Mouse (Mus musculus) heart, embryonic 11.5 days (tissue): ENCODE measurements around the gene Mn1. TPM values are rescaled to one million over a fixed set of nuclear protein-coding genes. Genes with fewer than 3 reads are reported as not detected.

ENCODE experiments used
- ATAC-seq: fragments of 200-750 bp; cut with Nextera tagmentation; replicated peaks from 2 replicates; pipeline ENCODE4 v1.8.0; 2017; ENCODE audit warnings: moderate library complexity; ENCODE audit not compliant: insufficient number of reproducible peaks, low FRiP score, low TSS enrichment
- H3K27ac ChIP-seq: fragments of 300-500 bp; sonication (generic); 2 replicates; pipeline ENCODE4 v1.5.1; 2014; ENCODE audit warnings: mild to moderate bottlenecking, low read depth, low read length
- H3K27me3 ChIP-seq: fragments of 300-500 bp; sonication (generic); 2 replicates; pipeline ENCODE4 v1.6.1; 2014; ENCODE audit warnings: mild to moderate bottlenecking, low read length, mixed read lengths; ENCODE audit not compliant: control insufficient read depth, insufficient read depth
- H3K36me3 ChIP-seq: fragments of 300-500 bp; sonication (generic); 2 replicates; pipeline ENCODE4 v1.6.1; 2014; ENCODE audit warnings: mild to moderate bottlenecking, low read length, moderate library complexity, mixed read lengths; ENCODE audit not compliant: control insufficient read depth, insufficient read depth
- H3K4me1 ChIP-seq: fragments of 300-500 bp; sonication (generic); 2 replicates; pipeline ENCODE4 v1.6.1; 2014; ENCODE audit warnings: low read length; ENCODE audit not compliant: control insufficient read depth, insufficient read depth
- H3K4me2 ChIP-seq: fragments of 300-500 bp; sonication (generic); 2 replicates; pipeline ENCODE4 v1.6.1; 2014; ENCODE audit warnings: mild to moderate bottlenecking, moderate library complexity
- H3K4me3 ChIP-seq: fragments of 300-500 bp; sonication (generic); 2 replicates; pipeline ENCODE4 v1.5.1; 2014; ENCODE audit warnings: low read depth, low read length
- H3K9ac ChIP-seq: fragments of 300-500 bp; sonication (generic); 2 replicates; pipeline ENCODE4 v1.6.1; 2014; ENCODE audit warnings: mild to moderate bottlenecking, low read depth, low read length, moderate library complexity
- H3K9me3 ChIP-seq: fragments of 300-500 bp; sonication (generic); replicated peaks from 2 replicates; pipeline ENCODE4 v1.6.1; 2016; ENCODE audit warnings: low read length; ENCODE audit not compliant: control insufficient read depth
- WGBS: fragments of 180-500 bp; shearing (Covaris S2); extraction: QIAGEN DNeasy Blood & Tissue Kit; methylation state at CpG from one replicate; pipeline ENCODE4 v1.1.7; 2014; ENCODE audit not compliant: insufficient replicate concordance; 5-methylcytosine and 5-hydroxymethylcytosine counted together
- polyA plus RNA-seq: library from polyadenylated mRNA; unstranded; fragments of >200 nt; fragmentation: Nextera tagmentation; extraction: Ambion mirVana; gene quantifications from 2 replicates; pipeline ENCODE4 v1.2.1, GENCODE M21; 2014

Gene Mn1
- polyA plus RNA-seq, 1 experiment from 2014 or later: 6.6 TPM

- 0 out of 2 replicates have a peak, but pooled peaks cover 3% of the 10 kb centered on the region for H3K36me3 ChIP-seq
- WGBS: 2% methylated on average over 13 of the region's 13 CpGs
- peaks cover 35% of the 10 kb centered on the region for H3K27me3 ChIP-seq
- H3K4me2 ChIP-seq: peak overlapping the region; percentile 97
- peak overlapping the region; percentile 88 for H3K27ac ChIP-seq
- H3K4me1 ChIP-seq: peaks cover 31% of the 10 kb centered on the region
- no peaks in the 10 kb centered on the region for H3K9me3 ChIP-seq
- H3K4me3 ChIP-seq: peak overlapping the region; percentile 77
- H3K9ac ChIP-seq: peak overlapping the region; percentile 88
- no peak for ATAC-seq
Observed at GRCm38 (mm10) chr5:111416048-111416447, 1.1 kb upstream of the Mn1 start.

DNA sequence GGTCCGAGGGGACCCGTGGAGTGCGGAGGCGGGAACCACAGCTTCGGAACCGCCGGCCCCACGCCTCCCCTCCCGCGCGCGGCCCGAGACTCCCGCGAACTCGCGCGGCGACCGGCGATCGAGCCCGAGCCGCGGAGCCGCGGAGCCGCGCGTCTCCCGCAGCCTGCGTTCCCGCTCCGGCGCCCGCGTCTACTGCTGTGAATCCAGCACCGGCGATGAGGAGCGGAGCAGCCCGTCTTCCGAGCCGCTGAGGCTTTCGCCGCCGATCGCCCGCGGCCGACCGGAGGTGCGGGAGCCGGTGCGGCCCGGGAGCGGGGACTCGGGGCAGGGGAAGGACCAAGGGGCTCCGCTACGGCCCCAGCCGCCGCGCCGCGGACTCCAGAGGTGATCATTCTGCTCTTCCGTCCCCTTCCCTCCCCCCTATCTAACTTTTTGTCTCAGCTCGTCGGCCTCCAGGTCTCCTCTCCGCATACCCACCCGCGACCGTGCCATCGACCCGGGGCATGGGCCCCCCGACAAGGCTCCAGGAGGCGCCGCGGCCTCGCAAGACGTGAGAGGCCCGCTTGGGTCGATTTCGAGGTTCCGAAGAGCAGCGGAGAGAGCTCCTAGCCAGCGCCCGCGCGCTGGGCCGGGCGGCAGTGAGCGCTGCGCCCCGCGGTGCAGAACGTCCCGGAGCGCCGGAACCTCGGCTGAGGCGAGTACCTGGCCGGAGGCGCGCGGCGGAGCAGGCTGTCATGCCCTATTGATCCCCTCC lies 393 bp downstream of the Mn1 start:
- peak overlapping the region; percentile 77 for H3K4me3 ChIP-seq
- peak overlapping the region; percentile 88 for H3K9ac ChIP-seq
- H3K36me3 ChIP-seq: 0 out of 2 replicates have a peak, but pooled peaks cover 3% of the 10 kb centered on the region
- H3K9me3 ChIP-seq: no peaks in the 10 kb centered on the region
- peak overlapping the region; percentile 85 for H3K27ac ChIP-seq
- H3K4me1 ChIP-seq: peaks cover 44% of the 10 kb centered on the region
- H3K4me2 ChIP-seq: peak overlapping the region; percentile 97
- under 1% methylated on average over 89 of the region's 105 CpGs for WGBS
- no peak for ATAC-seq
- peaks cover 44% of the 10 kb centered on the region for H3K27me3 ChIP-seq

- H3K4me1 ChIP-seq: peaks cover 44% of the 10 kb centered on the region
Observed at GRCm38 (mm10) chr5:111418202-111419120, 1.3 kb downstream of the Mn1 start.

DNA sequence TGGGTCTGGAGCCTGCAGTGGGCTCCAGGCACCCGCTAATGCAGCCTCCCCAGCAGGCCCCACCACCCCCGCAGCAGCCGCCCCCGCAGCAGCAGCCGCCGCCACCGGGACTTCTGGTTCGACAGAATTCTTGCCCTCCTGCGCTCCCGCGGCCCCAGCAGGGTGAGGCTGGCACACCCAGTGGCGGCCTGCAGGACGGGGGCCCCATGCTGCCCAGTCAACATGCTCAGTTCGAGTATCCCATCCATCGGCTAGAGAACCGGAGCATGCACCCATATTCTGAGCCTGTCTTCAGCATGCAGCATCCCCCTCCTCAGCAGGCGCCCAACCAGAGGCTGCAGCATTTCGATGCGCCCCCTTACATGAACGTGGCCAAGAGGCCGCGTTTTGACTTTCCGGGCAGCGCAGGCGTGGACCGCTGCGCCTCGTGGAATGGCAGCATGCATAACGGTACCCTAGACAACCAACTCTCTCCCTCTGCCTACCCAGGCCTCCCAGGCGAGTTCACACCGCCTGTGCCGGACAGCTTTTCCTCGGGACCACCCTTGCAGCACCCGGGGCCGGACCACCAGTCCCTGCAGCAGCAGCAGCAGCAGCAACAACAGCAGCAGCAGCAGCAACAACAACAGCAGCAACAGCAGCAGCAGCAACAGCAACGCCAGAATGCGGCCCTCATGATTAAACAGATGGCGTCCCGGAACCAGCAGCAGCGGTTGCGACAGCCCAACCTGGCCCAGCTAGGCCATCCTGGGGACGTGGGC lies 2.1 kb downstream of the Mn1 start:
- ATAC-seq: no peak
- H3K9me3 ChIP-seq: no peaks in the 10 kb centered on the region
- H3K9ac ChIP-seq: peak overlapping the region; percentile 88; the same call in 1 of the 2 replicates
- peak overlapping the region; percentile 77 for H3K4me3 ChIP-seq
- WGBS: 8% methylated on average over 41 of the region's 42 CpGs
- no peak overlapping the region for H3K27ac ChIP-seq
- peak overlapping the region; percentile 97 for H3K4me2 ChIP-seq
- H3K36me3 ChIP-seq: 0 out of 2 replicates have a peak, but pooled peaks cover 3% of the 10 kb centered on the region
- peaks cover 43% of the 10 kb centered on the region for H3K4me1 ChIP-seq
- H3K27me3 ChIP-seq: peaks cover 37% of the 10 kb centered on the region

More at GRCm38 (mm10) chr5:111418202-111419120, 1.3 kb downstream of the Mn1 start:
- H3K4me3 ChIP-seq: peak overlapping the region; percentile 77
- ATAC-seq: no peak
- 1% methylated on average over 63 of the region's 63 CpGs for WGBS
- peak overlapping the region; percentile 97 for H3K4me2 ChIP-seq
- H3K36me3 ChIP-seq: 0 out of 2 replicates have a peak, but pooled peaks cover 3% of the 10 kb centered on the region
- H3K9ac ChIP-seq: peak overlapping the region; percentile 88
- no peaks in the 10 kb centered on the region for H3K9me3 ChIP-seq
- peaks cover 38% of the 10 kb centered on the region for H3K27me3 ChIP-seq
- H3K27ac ChIP-seq: no peak overlapping the region

- Histone ChIP-seq H3K4me2 (peak overlapping the region; percentile 97), H3K4me1 (peaks cover 43% of the 10 kb centered on the region), H3K27me3 (peaks cover 34% of the 10 kb centered on the region), H3K9ac (peak overlapping the region; percentile 56; the same call in 1 of the 2 replicates), H3K4me3 (peak overlapping the region; percentile 77), H3K36me3 (0 out of 2 replicates have a peak, but pooled peaks cover 3% of the 10 kb centered on the region), H3K27ac (no peak overlapping the region), H3K9me3 (no peaks in the 10 kb centered on the region)
- ATAC-seq: no peak
- WGBS: 3% methylated on average over 56 of the region's 56 CpGs
Observed at GRCm38 (mm10) chr5:111420011-111420691, 3.0 kb downstream of the Mn1 start.

- Histone ChIP-seq H3K9me3 (no peaks in the 10 kb centered on the region), H3K4me1 (peaks cover 43% of the 10 kb centered on the region), H3K27me3 (peaks cover 34% of the 10 kb centered on the region), H3K27ac (no peak overlapping the region), H3K36me3 (0 out of 2 replicates have a peak, but pooled peaks cover 3% of the 10 kb centered on the region), H3K9ac (no peak overlapping the region), H3K4me2 (peak overlapping the region; percentile 97), H3K4me3 (peak overlapping the region; percentile 77)
- 52% methylated on average over 22 of the region's 22 CpGs for WGBS
- ATAC-seq: no peak
Observed at GRCm38 (mm10) chr5:111420896-111421295, 3.7 kb downstream of the Mn1 start.

DNA sequence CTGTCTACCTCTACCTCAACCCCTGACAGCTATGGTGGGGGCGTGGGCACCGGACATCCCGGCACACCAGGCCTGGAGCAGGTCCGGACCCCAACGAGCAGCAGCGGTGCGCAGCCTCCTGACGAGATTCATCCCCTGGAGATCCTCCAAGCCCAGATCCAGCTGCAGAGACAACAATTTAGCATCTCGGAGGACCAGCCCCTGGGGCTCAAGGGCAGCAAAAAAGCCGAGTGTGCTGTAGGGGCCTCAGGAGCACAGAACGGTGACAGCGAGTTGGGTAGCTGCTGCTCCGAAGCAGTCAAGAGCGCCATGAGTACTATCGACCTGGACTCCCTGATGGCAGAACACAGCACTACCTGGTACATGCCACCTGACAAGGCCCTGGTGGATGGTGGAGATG lies 4.3 kb downstream of the Mn1 start:
- no peak overlapping the region for H3K9ac ChIP-seq
- H3K4me2 ChIP-seq: peak overlapping the region; percentile 97; the same call in 1 of the 2 replicates
- no peak for ATAC-seq
- H3K4me1 ChIP-seq: peaks cover 45% of the 10 kb centered on the region
- H3K9me3 ChIP-seq: no peaks in the 10 kb centered on the region
- 0 out of 2 replicates have a peak, but pooled peaks cover 3% of the 10 kb centered on the region for H3K36me3 ChIP-seq
- H3K27me3 ChIP-seq: peaks cover 34% of the 10 kb centered on the region
- 72% methylated on average over 15 of the region's 15 CpGs for WGBS
- H3K4me3 ChIP-seq: no peak overlapping the region
- H3K27ac ChIP-seq: no peak overlapping the region
